Mouse (Mus musculus) embryonic facial prominence, embryonic 10.5 days (tissue): ENCODE results near the gene Pla2r1. TPM values are rescaled to one million over a fixed set of nuclear protein-coding genes. Genes with fewer than 3 reads are reported as not detected.

Experiments used
- DNase-seq: peaks from one replicate; pipeline ENCODE4 v3.0.0-alpha.2; 2017; ENCODE audit warnings: low spot score
- H3K27ac ChIP-seq: fragments of 300-500 bp; sonication (generic); replicated peaks from 2 replicates; pipeline ENCODE4 v1.5.1; 2016; ENCODE audit warnings: mild to moderate bottlenecking
- H3K27me3 ChIP-seq: fragments of 300-500 bp; sonication (generic); replicated peaks from 2 replicates; pipeline ENCODE4 v1.6.1; 2016; ENCODE audit warnings: low read depth, mild to moderate bottlenecking; ENCODE audit not compliant: poor library complexity, severe bottlenecking
- H3K36me3 ChIP-seq: fragments of 300-500 bp; sonication (generic); replicated peaks from 2 replicates; pipeline ENCODE4 v1.6.1; 2016; ENCODE audit warnings: mild to moderate bottlenecking, moderate library complexity
- H3K4me1 ChIP-seq: fragments of 300-500 bp; sonication (generic); 2 replicates; pipeline ENCODE4 v1.6.1; 2016
- H3K4me3 ChIP-seq: fragments of 300-500 bp; sonication (generic); 2 replicates; pipeline ENCODE4 v1.5.1; 2016; ENCODE audit warnings: mild to moderate bottlenecking, moderate library complexity
- H3K9me3 ChIP-seq: fragments of 300-500 bp; sonication (generic); 2 replicates; pipeline ENCODE4 v1.6.1; 2016; ENCODE audit warnings: mild to moderate bottlenecking
- WGBS: fragments of 180-500 bp; shearing (Covaris S2); methylation state at CpG from one replicate; pipeline ENCODE4 v1.1.7; 2016; 5-methylcytosine and 5-hydroxymethylcytosine counted together
- polyA plus RNA-seq: library from polyadenylated mRNA; unstranded; fragments of >200 nt; fragmentation: Nextera tagmentation; extraction: Ambion mirVana; gene quantifications from 2 replicates; pipeline ENCODE4 v1.2.1, GENCODE M21; 2016

Gene Pla2r1
- polyA plus RNA-seq, result 2.5 and 2.8 TPM in 2 replicates

- H3K4me3 ChIP-seq, result peak within 1 kb of the TSS; percentile 59
- peaks cover 14% of the 10 kb centered on the region for H3K4me1 ChIP-seq
- H3K9me3 ChIP-seq, result no peaks in the 10 kb centered on the region
- peak; percentile 73 for DNase-seq
- WGBS, result 1% methylated on average over 33 of the region's 33 CpGs
- no peaks in the 10 kb centered on the region for H3K36me3 ChIP-seq
- H3K27me3 ChIP-seq, result peaks cover 28% of the 10 kb centered on the region
- peak within 1 kb of the TSS; percentile 52 for H3K27ac ChIP-seq
These were observed at the start of gene Pla2r1 for GRCm38 (mm10) chr2:60552902-60553682. Gene Pla2r1 (minus strand): TSS chr2:60553308.

DNA sequence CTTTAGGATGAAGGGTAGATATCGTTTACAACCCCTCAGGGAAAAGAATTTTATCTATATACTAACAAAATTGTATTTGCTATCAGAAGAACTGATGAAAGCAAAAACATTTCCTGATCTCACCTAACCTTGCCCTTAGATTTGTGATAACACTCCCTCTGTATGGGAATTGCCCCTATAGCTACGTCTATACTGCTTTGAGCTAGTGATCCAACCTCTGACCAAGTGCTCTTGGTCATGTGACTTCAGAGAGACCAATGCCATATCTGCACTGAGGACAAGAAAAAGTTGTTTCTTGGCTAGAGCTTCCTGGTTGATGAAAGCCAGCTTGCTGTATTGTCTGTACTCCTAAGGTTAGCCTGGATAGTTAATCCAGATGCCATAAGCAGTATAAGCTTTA is 48.2 kb upstream of the Pla2r1 start:
- Histone ChIP-seq H3K4me3 (no peak overlapping the region), H3K36me3 (no peaks in the 10 kb centered on the region), H3K27ac (no peak overlapping the region), H3K9me3 (no peaks in the 10 kb centered on the region), H3K4me1 (no peaks in the 10 kb centered on the region), H3K27me3 (no peaks in the 10 kb centered on the region)
- no peak for DNase-seq
- WGBS, result 87% methylated on average over 2 of the region's 2 CpGs

GRCm38 (mm10) chr2:60600863-60601262 is 47.8 kb upstream of the Pla2r1 start:
- no peak overlapping the region for H3K4me3 ChIP-seq
- no peaks in the 10 kb centered on the region for H3K36me3 ChIP-seq
- no peaks in the 10 kb centered on the region for H3K27me3 ChIP-seq
- DNase-seq, result no peak
- H3K27ac ChIP-seq, result no peak overlapping the region
- H3K9me3 ChIP-seq, result no peaks in the 10 kb centered on the region
- 94% methylated on average over 2 of the region's 2 CpGs for WGBS
- no peaks in the 10 kb centered on the region for H3K4me1 ChIP-seq

DNA sequence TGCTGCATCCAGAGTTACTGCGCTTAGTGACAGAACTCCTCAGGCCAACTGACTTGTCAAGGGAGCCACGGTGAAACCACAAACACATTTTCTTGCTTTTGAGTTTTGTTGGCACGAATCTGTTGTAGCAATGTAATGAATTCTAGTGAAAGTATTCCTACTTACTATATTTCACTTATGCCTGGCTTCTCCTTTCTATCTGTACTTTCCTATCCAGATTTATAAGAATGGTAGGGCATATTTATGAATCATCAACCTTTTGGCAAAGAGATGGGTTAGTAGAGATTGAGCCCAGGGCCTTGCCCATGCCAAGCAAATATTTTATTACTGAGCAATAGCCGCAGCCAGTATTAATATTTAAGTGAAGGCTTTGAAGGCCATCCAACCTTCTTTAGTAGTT is 30.3 kb upstream of the Pla2r1 start:
- Histone ChIP-seq H3K36me3 (no peaks in the 10 kb centered on the region), H3K4me3 (no peak overlapping the region), H3K9me3 (no peaks in the 10 kb centered on the region), H3K27ac (no peak overlapping the region), H3K4me1 (no peaks in the 10 kb centered on the region), H3K27me3 (no peaks in the 10 kb centered on the region)
- no peak for DNase-seq
- WGBS, result 90% methylated on average over 4 of the region's 4 CpGs

- no peaks in the 10 kb centered on the region for H3K9me3 ChIP-seq
- H3K4me3 ChIP-seq, result no peak overlapping the region
- peaks cover 14% of the 10 kb centered on the region for H3K4me1 ChIP-seq
- H3K36me3 ChIP-seq, result no peaks in the 10 kb centered on the region
- no peak overlapping the region for H3K27ac ChIP-seq
- DNase-seq, result no peak
- 65% methylated on average over 4 of the region's 4 CpGs for WGBS
- H3K27me3 ChIP-seq, result peaks cover 28% of the 10 kb centered on the region
These were observed 1.5 kb upstream of the Pla2r1 start for GRCm38 (mm10) chr2:60554561-60554960.

GRCm38 (mm10) chr2:60552177-60552901 is 769 bp downstream of the Pla2r1 start:
- H3K36me3 ChIP-seq, result no peaks in the 10 kb centered on the region
- peaks cover 14% of the 10 kb centered on the region for H3K4me1 ChIP-seq
- DNase-seq, result peak; percentile 21
- peak overlapping the region; percentile 59 for H3K4me3 ChIP-seq
- peaks cover 28% of the 10 kb centered on the region for H3K27me3 ChIP-seq
- H3K9me3 ChIP-seq, result no peaks in the 10 kb centered on the region
- peak overlapping the region; percentile 52; the same call in 1 of the 2 replicates for H3K27ac ChIP-seq
- 16% methylated on average over 21 of the region's 21 CpGs for WGBS

DNA sequence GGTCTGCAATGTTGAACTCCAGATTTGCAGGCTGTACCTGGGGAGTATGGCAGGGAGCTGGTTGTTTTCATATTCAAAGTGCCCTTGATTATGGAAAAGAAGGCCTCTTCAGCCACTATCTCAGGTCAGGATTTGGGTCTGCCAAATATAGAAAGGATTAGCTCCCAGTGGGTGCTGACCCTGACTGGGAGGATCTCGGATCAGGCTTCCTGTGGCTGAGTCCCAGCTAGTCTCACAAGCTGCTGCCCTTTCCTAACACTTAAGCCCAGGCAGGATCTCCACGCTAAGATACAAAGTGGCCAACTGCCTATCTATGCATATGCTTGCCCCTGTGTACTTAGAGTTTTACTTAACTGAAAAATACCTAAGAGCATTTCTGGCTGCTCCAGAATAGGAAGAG is 1.4 kb downstream of the Pla2r1 start:
- Histone ChIP-seq H3K4me3 (no peak overlapping the region), H3K9me3 (no peaks in the 10 kb centered on the region), H3K27me3 (peaks cover 28% of the 10 kb centered on the region), H3K4me1 (peaks cover 14% of the 10 kb centered on the region), H3K27ac (no peak overlapping the region), H3K36me3 (no peaks in the 10 kb centered on the region)
- DNase-seq, result no peak
- 29% methylated on average over 2 of the region's 2 CpGs for WGBS

DNA sequence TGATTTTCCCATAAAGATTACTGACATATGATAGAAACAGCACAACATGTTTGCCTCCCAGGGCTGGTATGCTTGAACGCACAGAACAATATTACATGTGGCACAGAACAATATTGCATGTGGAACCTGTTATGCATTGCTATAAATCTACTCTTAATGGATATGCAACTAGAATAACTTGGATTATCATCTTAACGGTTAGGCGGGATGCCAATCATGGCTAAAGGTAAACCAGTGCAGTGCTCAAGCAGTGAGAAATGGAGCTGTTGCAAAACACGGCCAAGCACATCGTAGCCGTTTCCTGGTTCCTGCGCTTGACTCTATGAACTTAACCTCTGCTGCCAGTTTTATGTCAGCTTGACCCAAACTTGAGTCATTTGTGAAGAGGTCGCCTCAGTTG is 2.6 kb downstream of the Pla2r1 start:
- 94% methylated on average over 8 of the region's 8 CpGs for WGBS
- H3K27me3 ChIP-seq, result peaks cover 28% of the 10 kb centered on the region
- no peaks in the 10 kb centered on the region for H3K36me3 ChIP-seq

DNA sequence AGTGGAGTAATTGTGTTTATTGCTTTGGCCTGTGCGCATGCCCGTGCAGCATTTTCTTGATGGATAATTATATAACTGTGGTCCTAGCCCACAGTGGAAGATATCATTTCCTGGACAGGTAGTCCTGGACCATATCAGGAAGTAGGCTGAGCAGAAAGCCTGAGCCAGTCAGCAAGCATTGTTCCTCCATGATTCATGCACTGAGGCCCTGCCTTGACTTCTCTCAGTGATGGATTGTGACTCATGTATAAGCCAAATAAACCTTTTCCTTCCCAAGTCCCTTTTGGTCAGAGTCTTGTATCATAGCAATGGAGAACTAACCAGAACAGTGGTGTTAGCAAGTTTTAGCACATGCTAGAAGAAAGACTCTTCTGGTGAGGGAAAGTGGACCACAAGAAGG is 3.3 kb downstream of the Pla2r1 start:
- H3K27me3 ChIP-seq, result peaks cover 27% of the 10 kb centered on the region
- no peak overlapping the region for H3K27ac ChIP-seq
- no peak for DNase-seq
- 92% methylated on average over 2 of the region's 2 CpGs for WGBS
- peaks cover 16% of the 10 kb centered on the region for H3K4me1 ChIP-seq
- H3K9me3 ChIP-seq, result no peaks in the 10 kb centered on the region
- no peaks in the 10 kb centered on the region for H3K36me3 ChIP-seq
- H3K4me3 ChIP-seq, result no peak overlapping the region

More for the DNA sequence above, 2.6 kb downstream of the Pla2r1 start:
- DNase-seq, result no peak
- Histone ChIP-seq H3K4me3 (no peak overlapping the region), H3K4me1 (peaks cover 14% of the 10 kb centered on the region), H3K9me3 (no peaks in the 10 kb centered on the region), H3K27ac (no peak overlapping the region)

DNA sequence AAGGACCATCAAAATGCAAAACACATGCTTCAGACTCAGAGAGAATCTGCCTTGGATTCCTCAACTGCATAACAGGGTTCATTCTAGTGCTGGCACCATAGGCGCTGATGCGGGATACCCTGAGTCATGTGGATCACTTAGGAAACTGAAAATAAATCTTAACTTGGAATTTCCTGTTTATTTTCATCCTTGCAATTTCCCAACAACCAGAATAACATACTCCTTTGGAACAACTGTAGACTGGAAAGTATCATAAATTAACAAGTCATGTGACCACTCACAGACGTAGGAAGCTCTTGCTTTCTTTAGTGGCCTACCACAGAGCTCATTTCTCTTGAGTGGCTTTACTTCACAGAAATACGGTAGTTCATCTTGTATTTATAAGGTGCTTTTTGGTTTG is 7.0 kb downstream of the Pla2r1 start:
- Histone ChIP-seq H3K27ac (no peak overlapping the region), H3K9me3 (no peaks in the 10 kb centered on the region), H3K4me3 (no peak overlapping the region), H3K27me3 (peaks cover 3% of the 10 kb centered on the region), H3K36me3 (no peaks in the 10 kb centered on the region), H3K4me1 (peaks cover 33% of the 10 kb centered on the region)
- DNase-seq, result no peak
- WGBS, result 88% methylated on average over 4 of the region's 4 CpGs

DNA sequence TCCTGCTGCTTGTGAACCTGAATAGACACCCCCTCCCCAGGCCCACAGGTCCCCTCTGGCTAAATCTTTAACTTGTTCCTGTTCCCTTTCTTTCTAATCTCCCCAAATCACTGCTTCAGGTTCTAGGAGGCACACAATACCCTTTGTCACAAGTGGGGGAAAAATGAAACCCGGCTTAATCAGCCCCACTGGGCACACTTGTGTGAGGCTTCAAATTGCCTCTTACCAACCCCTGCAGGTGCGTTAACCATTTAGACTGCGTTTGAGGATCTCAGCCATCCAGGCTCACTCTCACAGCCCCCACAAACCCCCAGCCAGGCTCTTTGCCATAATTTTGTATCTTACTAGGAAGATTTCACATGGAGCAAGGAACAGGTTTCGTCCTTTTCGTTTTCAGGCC is 9.1 kb downstream of the Pla2r1 start:
- Histone ChIP-seq H3K27ac (peak overlapping the region; percentile 31; the same call in 1 of the 2 replicates), H3K4me1 (peaks cover 37% of the 10 kb centered on the region), H3K4me3 (no peak overlapping the region), H3K36me3 (no peaks in the 10 kb centered on the region), H3K9me3 (no peaks in the 10 kb centered on the region), H3K27me3 (no peaks in the 10 kb centered on the region)
- WGBS, result 45% methylated on average over 5 of the region's 5 CpGs
- no peak for DNase-seq

- 53% methylated on average over 5 of the region's 5 CpGs for WGBS
- H3K9me3 ChIP-seq, result no peaks in the 10 kb centered on the region
- H3K36me3 ChIP-seq, result no peaks in the 10 kb centered on the region
- no peak overlapping the region for H3K4me3 ChIP-seq
- no peak overlapping the region; the same call in 1 of the 2 replicates for H3K27ac ChIP-seq
- no peak for DNase-seq
- H3K4me1 ChIP-seq, result peaks cover 37% of the 10 kb centered on the region
- H3K27me3 ChIP-seq, result no peaks in the 10 kb centered on the region
These were observed 11.4 kb downstream of the Pla2r1 start for GRCm38 (mm10) chr2:60541745-60542144.

- Histone ChIP-seq H3K4me3 (no peak overlapping the region), H3K9me3 (no peaks in the 10 kb centered on the region), H3K36me3 (no peaks in the 10 kb centered on the region), H3K27me3 (no peaks in the 10 kb centered on the region), H3K4me1 (peaks cover 37% of the 10 kb centered on the region), H3K27ac (no peak overlapping the region; the same call in 1 of the 2 replicates)
- no peak for DNase-seq
- 93% methylated on average over 8 of the region's 8 CpGs for WGBS
These were observed 12.8 kb downstream of the Pla2r1 start for GRCm38 (mm10) chr2:60540346-60540745.
